Mouse (Mus musculus) heart, embryonic 11.5 days (tissue): ENCODE measurements around the gene Fam19a1. TPM values are rescaled to one million over a fixed set of nuclear protein-coding genes. Genes with fewer than 3 reads are reported as not detected.
"Not testable (repeated sequence)": the region's sequence is repeated elsewhere in the genome, so short reads cannot be mapped to it uniquely, and the experiment has no call there.

Source experiments
- ATAC-seq: fragments of 200-750 bp; cut with Nextera tagmentation; replicated peaks from 2 replicates; pipeline ENCODE4 v1.8.0; 2017; ENCODE audit warnings: moderate library complexity; ENCODE audit not compliant: insufficient number of reproducible peaks, low FRiP score, low TSS enrichment
- H3K27ac ChIP-seq: fragments of 300-500 bp; sonication (generic); 2 replicates; pipeline ENCODE4 v1.5.1; 2014; ENCODE audit warnings: mild to moderate bottlenecking, low read depth, low read length
- H3K27me3 ChIP-seq: fragments of 300-500 bp; sonication (generic); 2 replicates; pipeline ENCODE4 v1.6.1; 2014; ENCODE audit warnings: mild to moderate bottlenecking, low read length, mixed read lengths; ENCODE audit not compliant: control insufficient read depth, insufficient read depth
- H3K36me3 ChIP-seq: fragments of 300-500 bp; sonication (generic); 2 replicates; pipeline ENCODE4 v1.6.1; 2014; ENCODE audit warnings: mild to moderate bottlenecking, low read length, moderate library complexity, mixed read lengths; ENCODE audit not compliant: control insufficient read depth, insufficient read depth
- H3K4me1 ChIP-seq: fragments of 300-500 bp; sonication (generic); 2 replicates; pipeline ENCODE4 v1.6.1; 2014; ENCODE audit warnings: low read length; ENCODE audit not compliant: control insufficient read depth, insufficient read depth
- H3K4me2 ChIP-seq: fragments of 300-500 bp; sonication (generic); 2 replicates; pipeline ENCODE4 v1.6.1; 2014; ENCODE audit warnings: mild to moderate bottlenecking, moderate library complexity
- H3K4me3 ChIP-seq: fragments of 300-500 bp; sonication (generic); 2 replicates; pipeline ENCODE4 v1.5.1; 2014; ENCODE audit warnings: low read depth, low read length
- H3K9ac ChIP-seq: fragments of 300-500 bp; sonication (generic); 2 replicates; pipeline ENCODE4 v1.6.1; 2014; ENCODE audit warnings: mild to moderate bottlenecking, low read depth, low read length, moderate library complexity
- H3K9me3 ChIP-seq: fragments of 300-500 bp; sonication (generic); replicated peaks from 2 replicates; pipeline ENCODE4 v1.6.1; 2016; ENCODE audit warnings: low read length; ENCODE audit not compliant: control insufficient read depth
- WGBS: fragments of 180-500 bp; shearing (Covaris S2); extraction: QIAGEN DNeasy Blood & Tissue Kit; methylation state at CpG from one replicate; pipeline ENCODE4 v1.1.7; 2014; ENCODE audit not compliant: insufficient replicate concordance; 5-methylcytosine and 5-hydroxymethylcytosine counted together
- polyA plus RNA-seq: library from polyadenylated mRNA; unstranded; fragments of >200 nt; fragmentation: Nextera tagmentation; extraction: Ambion mirVana; gene quantifications from 2 replicates; pipeline ENCODE4 v1.2.1, GENCODE M21; 2014

Gene Fam19a1
- polyA plus RNA-seq, 1 experiment from 2014 or later: 0.50 TPM

- H3K4me1 ChIP-seq, H3K9ac ChIP-seq, H3K27ac ChIP-seq, H3K36me3 ChIP-seq, ATAC-seq, H3K4me3 ChIP-seq, H3K27me3 ChIP-seq, H3K9me3 ChIP-seq, H3K4me2 ChIP-seq: not testable (repeated sequence)
- WGBS: 68% methylated on average over 2 of the region's 2 CpGs
These were observed 86.0 kb downstream of the Fam19a1 start for GRCm38 (mm10) chr6:96198991-96199390.

- Histone ChIP-seq H3K4me1 (no peaks in the 10 kb centered on the region), H3K27ac (no peak overlapping the region), H3K36me3 (no peaks in the 10 kb centered on the region), H3K27me3 (no peaks in the 10 kb centered on the region), H3K4me3 (no peak overlapping the region), H3K9ac (no peak overlapping the region), H3K4me2 (no peak overlapping the region), H3K9me3 (no peaks in the 10 kb centered on the region)
- ATAC-seq: no peak
- WGBS: 83% methylated on average over 2 of the region's 2 CpGs
These were observed 92.4 kb downstream of the Fam19a1 start for GRCm38 (mm10) chr6:96205395-96205794.

- Histone ChIP-seq H3K36me3 (no peaks in the 10 kb centered on the region), H3K27ac (no peak overlapping the region), H3K9me3 (no peaks in the 10 kb centered on the region), H3K9ac (no peak overlapping the region), H3K4me1 (no peaks in the 10 kb centered on the region), H3K4me2 (no peak overlapping the region), H3K4me3 (no peak overlapping the region), H3K27me3 (no peaks in the 10 kb centered on the region)
- no peak for ATAC-seq
These were observed 121.9 kb downstream of the Fam19a1 start for GRCm38 (mm10) chr6:96234806-96235205.

- no peak overlapping the region for H3K27ac ChIP-seq
- ATAC-seq: no peak
- H3K9ac ChIP-seq: no peak overlapping the region
- H3K27me3 ChIP-seq: no peaks in the 10 kb centered on the region
- 79% methylated on average over 3 of the region's 3 CpGs for WGBS
- no peaks in the 10 kb centered on the region for H3K4me1 ChIP-seq
- no peak overlapping the region for H3K4me2 ChIP-seq
- no peaks in the 10 kb centered on the region for H3K36me3 ChIP-seq
- H3K9me3 ChIP-seq: no peaks in the 10 kb centered on the region
- H3K4me3 ChIP-seq: no peak overlapping the region
These were observed 131.4 kb downstream of the Fam19a1 start for GRCm38 (mm10) chr6:96244320-96244719.

GRCm38 (mm10) chr6:96252001-96252400 lies 139.0 kb downstream of the Fam19a1 start:
- no peak for ATAC-seq
- no peak overlapping the region for H3K4me2 ChIP-seq
- no peaks in the 10 kb centered on the region for H3K4me1 ChIP-seq
- H3K4me3 ChIP-seq: no peak overlapping the region
- H3K27me3 ChIP-seq: no peaks in the 10 kb centered on the region
- H3K27ac ChIP-seq: no peak overlapping the region
- H3K9ac ChIP-seq: no peak overlapping the region
- WGBS: 57% methylated on average over 3 of the region's 3 CpGs
- H3K9me3 ChIP-seq: no peaks in the 10 kb centered on the region
- no peaks in the 10 kb centered on the region for H3K36me3 ChIP-seq

GRCm38 (mm10) chr6:96254815-96255214 lies 141.9 kb downstream of the Fam19a1 start:
- ATAC-seq: no peak
- H3K4me2 ChIP-seq: no peak overlapping the region

GRCm38 (mm10) chr6:96258651-96259050 lies 145.7 kb downstream of the Fam19a1 start:
- Histone ChIP-seq H3K36me3 (no peaks in the 10 kb centered on the region), H3K4me2 (no peak overlapping the region), H3K27ac (no peak overlapping the region), H3K4me1 (no peaks in the 10 kb centered on the region), H3K9ac (no peak overlapping the region), H3K4me3 (no peak overlapping the region), H3K27me3 (no peaks in the 10 kb centered on the region), H3K9me3 (no peaks in the 10 kb centered on the region)
- no peak for ATAC-seq
- WGBS: 87% methylated on average over 3 of the region's 3 CpGs

More at GRCm38 (mm10) chr6:96254815-96255214, 141.9 kb downstream of the Fam19a1 start:
- Histone ChIP-seq H3K36me3 (no peaks in the 10 kb centered on the region), H3K9ac (no peak overlapping the region), H3K27me3 (no peaks in the 10 kb centered on the region), H3K27ac (no peak overlapping the region), H3K9me3 (no peaks in the 10 kb centered on the region), H3K4me1 (no peaks in the 10 kb centered on the region), H3K4me3 (no peak overlapping the region)
- WGBS: 80% methylated on average over 2 of the region's 2 CpGs

GRCm38 (mm10) chr6:96266456-96266855 lies 153.5 kb downstream of the Fam19a1 start:
- Histone ChIP-seq H3K27me3 (no peaks in the 10 kb centered on the region), H3K4me1 (no peaks in the 10 kb centered on the region), H3K4me3 (no peak overlapping the region), H3K9ac (no peak overlapping the region), H3K4me2 (no peak overlapping the region), H3K27ac (no peak overlapping the region), H3K9me3 (no peaks in the 10 kb centered on the region), H3K36me3 (no peaks in the 10 kb centered on the region)
- 65% methylated on average over 4 of the region's 4 CpGs for WGBS
- ATAC-seq: no peak

GRCm38 (mm10) chr6:96268788-96269187 lies 155.8 kb downstream of the Fam19a1 start:
- Histone ChIP-seq H3K9me3 (no peaks in the 10 kb centered on the region), H3K4me1 (no peaks in the 10 kb centered on the region), H3K4me2 (no peak overlapping the region), H3K4me3 (no peak overlapping the region), H3K27me3 (no peaks in the 10 kb centered on the region), H3K27ac (no peak overlapping the region), H3K9ac (no peak overlapping the region), H3K36me3 (no peaks in the 10 kb centered on the region)
- ATAC-seq: no peak
